In the genomic region with DNA sequence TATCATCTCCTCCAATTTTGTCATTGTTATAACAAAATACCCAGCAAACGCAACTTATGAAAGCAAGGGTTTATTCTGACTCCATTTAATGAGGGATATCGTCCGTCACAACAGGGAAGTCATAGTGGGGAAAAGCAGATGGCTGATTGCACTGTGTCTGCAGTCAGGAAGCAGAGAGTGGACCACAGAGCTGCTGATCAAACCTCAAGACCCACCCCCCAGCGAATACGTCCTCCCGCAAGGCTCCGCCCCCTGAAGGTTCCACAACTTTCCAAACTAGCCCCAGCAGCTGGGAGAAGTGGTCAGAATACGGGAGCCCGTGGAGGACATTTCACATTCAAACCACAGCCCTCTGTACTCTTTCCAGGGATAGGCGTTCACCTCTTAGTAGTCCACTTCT, we compare ENCODE assay signal across 14 mouse cellular contexts.
DNase-seq lines count a peak whose midpoint lies in the region; ATAC-seq lines count a peak whose summit lies in the region.
"Had no signal": no experiment of that assay in that cellular context is flagged by ENCODE, and none has a peak within 500 bp of the region (broad histone marks: within the 10 kb centered on the region; RNA-seq: fewer than 3 reads in every experiment).

No protein-coding gene starts in this region.

- no peak overlapping the region for H3K27ac ChIP-seq in liver, embryonic 15.5 days (replicated peaks)
- H3K27ac ChIP-seq: hindbrain, embryonic 12.5 days; limb, embryonic 10.5 days; macrophage had no signal

- ATAC-seq in liver, embryonic 15.5 days (ENCODE audit: insufficient read depth), result no peak
- ATAC-seq: activated CD4-positive, CD25-positive, alpha-beta regulatory T cell, adult 4 months had no signal

- H3K36me3 ChIP-seq in liver, embryonic 15.5 days (replicated peaks), result no peaks in the 10 kb centered on the region
- H3K36me3 ChIP-seq: hindbrain, embryonic 12.5 days; limb, embryonic 10.5 days had no signal

- H3K4me3 ChIP-seq in liver, embryonic 15.5 days (replicated peaks), result no peak overlapping the region
- H3K4me3 ChIP-seq: hindbrain, embryonic 12.5 days; limb, embryonic 10.5 days had no signal

- H3K4me1 ChIP-seq in liver, embryonic 15.5 days (replicated peaks), result no peaks in the 10 kb centered on the region
- H3K4me1 ChIP-seq: hindbrain, embryonic 12.5 days; limb, embryonic 10.5 days had no signal

- 23% methylated on average over 10 of the region's 10 CpGs for WGBS in liver, embryonic 15.5 days (ENCODE audit: insufficient replicate concordance)

- DNase-seq in layer of hippocampus, adult 11-12 months (ENCODE audit: low spot score), result peak; percentile 13
- no peak for DNase-seq in layer of hippocampus, adult 18-20 months (ENCODE audit: low spot score in 2 of 2)
- peak; percentile 2 for DNase-seq in CD4-positive helper T cell, adult 2 months (ENCODE audit: low read depth, low spot score)
- peak; percentile 29 for DNase-seq in WW6 (ENCODE audit: low read depth, low spot score)
- no peak for DNase-seq in kidney, adult 9 months
- DNase-seq in spleen, adult 18-20 months, result no peak
- no peak for DNase-seq in cerebellum, adult 11-12 months
- DNase-seq: cerebellum, adult 18-20 months; kidney, adult 2 months had no signal

- no peaks in the 10 kb centered on the region for H3K27me3 ChIP-seq in liver, embryonic 15.5 days
- H3K27me3 ChIP-seq: hindbrain, embryonic 12.5 days had no signal

- no peaks in the 10 kb centered on the region for H3K9me3 ChIP-seq in liver, embryonic 15.5 days (replicated peaks)
- H3K9me3 ChIP-seq: hindbrain, embryonic 12.5 days; limb, embryonic 10.5 days had no signal

- H3K4me2 ChIP-seq in liver, embryonic 15.5 days, result peak overlapping the region; percentile 35; the same call in 1 of the 2 replicates
- H3K4me2 ChIP-seq: hindbrain, embryonic 12.5 days had no signal

- H3K9ac ChIP-seq in liver, embryonic 15.5 days, result no peak overlapping the region
- H3K9ac ChIP-seq: hindbrain, embryonic 12.5 days had no signal

Comparison
In these comparisons a context has a peak if more than half of its experiments do, and no peak if none do; other contexts are left out.
1. DNase-seq: peak in layer of hippocampus, adult 11-12 months (single experiment), CD4-positive helper T cell, adult 2 months (single experiment) and WW6 (single experiment); none in layer of hippocampus, adult 18-20 months (0 of 2), kidney, adult 9 months (single experiment), spleen, adult 18-20 months (0 of 2) and cerebellum, adult 11-12 months (single experiment).